Mouse (Mus musculus): ENCODE measurements around the gene Hdx.

Gene Hdx

GRCm38 (mm10) chrX:111696356-111697282 is at the start of gene Hdx:
Hdx (minus strand) TSS chrX:111697079.
- no peak for DNase-seq (ENCODE audit: low read depth)

GRCm38 (mm10) chrX:111685665-111686064 is 11.2 kb downstream of the Hdx start:
- DNase-seq (ENCODE audit: low read depth), result peak; percentile 6

- DNase-seq (ENCODE audit: low read depth), result no peak
Observed at GRCm38 (mm10) chrX:111671685-111672084, 25.2 kb downstream of the Hdx start.

- peak; percentile 75 for DNase-seq (ENCODE audit: low read depth)
Observed at GRCm38 (mm10) chrX:111660381-111660780, 36.5 kb downstream of the Hdx start.

GRCm38 (mm10) chrX:111658671-111659070 is 38.2 kb downstream of the Hdx start:
- peak; percentile 8 for DNase-seq (ENCODE audit: low read depth)

GRCm38 (mm10) chrX:111644945-111645344 is 51.9 kb downstream of the Hdx start:
- no peak for DNase-seq (ENCODE audit: low read depth)

GRCm38 (mm10) chrX:111640616-111641015 is 56.3 kb downstream of the Hdx start:
- DNase-seq (ENCODE audit: low read depth), result no peak

GRCm38 (mm10) chrX:111597631-111598161 is 99.2 kb downstream of the Hdx start:
- no peak for DNase-seq (ENCODE audit: low read depth)

GRCm38 (mm10) chrX:111587616-111588015 is 109.3 kb downstream of the Hdx start:
- DNase-seq (ENCODE audit: low read depth), result no peak

- DNase-seq (ENCODE audit: low read depth), result no peak
Observed at GRCm38 (mm10) chrX:111577044-111577443, 119.8 kb downstream of the Hdx start.

- DNase-seq (ENCODE audit: low read depth), result no peak
Observed at GRCm38 (mm10) chrX:111537859-111538258, 159.0 kb downstream of the Hdx start, which contains the start of gene Rps6ka6. Rps6ka6 (minus strand) TSS chrX:111537959.
